Mouse (Mus musculus): Measurements from ENCODE around the gene Zbtb26. TPM values are rescaled to one million over a fixed set of nuclear protein-coding genes. Genes with fewer than 3 reads are reported as not detected.
A peak's percentile ranks its signal among the peaks of the same experiment; 100 is the strongest.

Gene Zbtb26
- polyA plus RNA-seq (2015; fragmentation: Nextera tagmentation; extraction: Ambion mirVana), result 3.6 and 4.7 TPM in 2 replicates

GRCm38 (mm10) chr2:37442611-37443591 lies at the start of gene Zbtb26, which contains the start of the genes Zbtb6 and Rabgap1:
Gene Zbtb26 (minus strand): TSS chr2:37443135.
Gene Zbtb6 (minus strand): TSS chr2:37443171.
Gene Rabgap1 (plus strand): TSS chr2:37443279.
- DNase-seq (ENCODE audit: low spot score), result peak; percentile 88

- DNase-seq (ENCODE audit: low spot score), result no peak
These were observed 46.0 kb upstream of the Zbtb26 start for GRCm38 (mm10) chr2:37488956-37489355.

GRCm38 (mm10) chr2:37486408-37486807 lies 43.5 kb upstream of the Zbtb26 start:
- DNase-seq (ENCODE audit: low spot score), result no peak

GRCm38 (mm10) chr2:37485370-37485769 lies 42.4 kb upstream of the Zbtb26 start:
- DNase-seq (ENCODE audit: low spot score), result peak; percentile 65

GRCm38 (mm10) chr2:37484165-37484564 lies 41.2 kb upstream of the Zbtb26 start:
- DNase-seq (ENCODE audit: low spot score), result no peak

- DNase-seq (ENCODE audit: low spot score), result no peak
These were observed 37.1 kb upstream of the Zbtb26 start for GRCm38 (mm10) chr2:37480039-37480438.

- DNase-seq (ENCODE audit: low spot score), result no peak
These were observed 36.6 kb upstream of the Zbtb26 start for GRCm38 (mm10) chr2:37479559-37479958.

- no peak for DNase-seq (ENCODE audit: low spot score)
These were observed 23.3 kb upstream of the Zbtb26 start for GRCm38 (mm10) chr2:37466266-37466665.

GRCm38 (mm10) chr2:37460707-37461106 lies 17.8 kb upstream of the Zbtb26 start:
- DNase-seq (ENCODE audit: low spot score), result no peak

GRCm38 (mm10) chr2:37452376-37452760 lies 9.4 kb upstream of the Zbtb26 start:
- no peak for DNase-seq (ENCODE audit: low spot score)

- peak; percentile 95 for DNase-seq (ENCODE audit: low spot score)
These were observed 8.9 kb upstream of the Zbtb26 start for GRCm38 (mm10) chr2:37451667-37452375.

- no peak for DNase-seq (ENCODE audit: low spot score)
These were observed 11.3 kb downstream of the Zbtb26 start for GRCm38 (mm10) chr2:37431609-37432008.

GRCm38 (mm10) chr2:37430593-37431464 lies 12.1 kb downstream of the Zbtb26 start:
- DNase-seq (ENCODE audit: low spot score), result peak; percentile 90

- no peak for DNase-seq (ENCODE audit: low spot score)
These were observed 19.3 kb downstream of the Zbtb26 start for GRCm38 (mm10) chr2:37423671-37424070.

GRCm38 (mm10) chr2:37422306-37423304 lies 20.3 kb downstream of the Zbtb26 start, which contains the start of gene Rc3h2:
Gene Rc3h2 (minus strand): TSS chr2:37422903.
- peak; percentile 96 for DNase-seq (ENCODE audit: low spot score)

- DNase-seq (ENCODE audit: low spot score), result peak; percentile 4
These were observed 21.0 kb downstream of the Zbtb26 start for GRCm38 (mm10) chr2:37421903-37422302.

GRCm38 (mm10) chr2:37395539-37395938 lies 47.4 kb downstream of the Zbtb26 start:
- peak; percentile 19 for DNase-seq (ENCODE audit: low spot score)

- DNase-seq (ENCODE audit: low spot score), result no peak
These were observed 60.0 kb downstream of the Zbtb26 start for GRCm38 (mm10) chr2:37382921-37383320.

Data from thymus, postnatal 0 days (tissue).